Mouse (Mus musculus) B cell, adult (primary cell): ENCODE data around the gene Nmur2. TPM values are rescaled to one million over a fixed set of nuclear protein-coding genes. Genes with fewer than 3 reads are reported as not detected.

Source experiments
- total RNA-seq: library from RNA; stranded (reverse); gene quantifications from 4 replicates; pipeline ENCODE4 v1.2.4, GENCODE M21; 2023; ENCODE audit not compliant: inconsistent age

Nmur2 gene
- not detected in 4 replicates for total RNA-seq

GRCm38 (mm10) chr11:56040917-56041316 is at the start of gene Nmur2:
Nmur2 (minus strand) TSS chr11:56041010.

